Mouse (Mus musculus) erythroblast, embryonic 14.5 days (primary cell): Measurements from ENCODE around the gene Cnot11. TPM values are rescaled to one million over a fixed set of nuclear protein-coding genes. Genes with fewer than 3 reads are reported as not detected.

Source experiments
- H3K27me3 ChIP-seq: 2 replicates; pipeline ENCODE4 v1.6.1; 2012; ENCODE audit warnings: inconsistent platforms; ENCODE audit not compliant: control insufficient read depth
- H3K36me3 ChIP-seq: 2 replicates; pipeline ENCODE4 v1.6.1; 2012; ENCODE audit warnings: mild to moderate bottlenecking, inconsistent platforms; ENCODE audit not compliant: control insufficient read depth
- H3K4me1 ChIP-seq: 2 replicates; pipeline ENCODE4 v1.6.1; 2012; ENCODE audit warnings: inconsistent platforms; ENCODE audit not compliant: control insufficient read depth
- H3K4me3 ChIP-seq: replicated peaks from 2 replicates; pipeline ENCODE3; 2012; ENCODE audit warnings: moderate library complexity, mild to moderate bottlenecking, inconsistent platforms
- H3K9me3 ChIP-seq: 2 replicates; pipeline ENCODE4 v1.6.1; 2012; ENCODE audit warnings: low read length, inconsistent platforms, mixed read lengths; ENCODE audit not compliant: control insufficient read depth
- GATA1 ChIP-seq: IDR thresholded peaks from 2 replicates; pipeline ENCODE4 v1.6.1; 2012; ENCODE audit warnings: low read length, inconsistent platforms, mixed read lengths
- TAL1 ChIP-seq: IDR thresholded peaks from 3 replicates; pipeline ENCODE4 v1.6.1; 2012; ENCODE audit warnings: low read length, inconsistent platforms, mixed read lengths
- polyA plus RNA-seq: library from polyadenylated mRNA; stranded (reverse); fragments of >175 nt; gene quantifications from 2 replicates; pipeline ENCODE4 v1.2.3, GENCODE M21; 2012

Cnot11 gene
- polyA plus RNA-seq, 1 experiment = 3.7 TPM

GRCm38 (mm10) chr1:39528319-39528718 is 6.5 kb upstream of the Cnot11 start:
- no peak overlapping the region for H3K4me3 ChIP-seq
- H3K27me3 ChIP-seq = no peaks in the 10 kb centered on the region; the same call in 1 of the 2 replicates
- H3K9me3 ChIP-seq = no peaks in the 10 kb centered on the region
- TF ChIP-seq GATA1 (no peak), TAL1 (no peak)
- no peaks in the 10 kb centered on the region for H3K36me3 ChIP-seq
- H3K4me1 ChIP-seq = peaks cover 12% of the 10 kb centered on the region

- TF ChIP-seq GATA1 = no peak
- TF ChIP-seq TAL1 = no peak
- no peaks in the 10 kb centered on the region for H3K9me3 ChIP-seq
- peaks cover 19% of the 10 kb centered on the region for H3K4me1 ChIP-seq
- no peaks in the 10 kb centered on the region for H3K36me3 ChIP-seq
- H3K27me3 ChIP-seq = no peaks in the 10 kb centered on the region; the same call in 1 of the 2 replicates
- no peak overlapping the region for H3K4me3 ChIP-seq
Observed at GRCm38 (mm10) chr1:39530258-39530943, 4.4 kb upstream of the Cnot11 start.

GRCm38 (mm10) chr1:39531036-39531435 is 3.8 kb upstream of the Cnot11 start:
- H3K4me1 ChIP-seq = peaks cover 22% of the 10 kb centered on the region
- H3K9me3 ChIP-seq = no peaks in the 10 kb centered on the region
- no peak overlapping the region for H3K4me3 ChIP-seq
- H3K27me3 ChIP-seq = no peaks in the 10 kb centered on the region; the same call in 1 of the 2 replicates
- no peak for TF ChIP-seq GATA1
- H3K36me3 ChIP-seq = no peaks in the 10 kb centered on the region

GRCm38 (mm10) chr1:39533917-39534316 is 875 bp upstream of the Cnot11 start:
- H3K27me3 ChIP-seq = no peaks in the 10 kb centered on the region; the same call in 1 of the 2 replicates
- peaks cover 17% of the 10 kb centered on the region for H3K36me3 ChIP-seq
- TF ChIP-seq GATA1 = no peak
- no peak for TF ChIP-seq TAL1
- no peak overlapping the region for H3K4me3 ChIP-seq
- peaks cover 33% of the 10 kb centered on the region for H3K4me1 ChIP-seq
- no peaks in the 10 kb centered on the region for H3K9me3 ChIP-seq

GRCm38 (mm10) chr1:39535515-39536311 is 921 bp downstream of the Cnot11 start:
- peaks cover 34% of the 10 kb centered on the region for H3K36me3 ChIP-seq
- peaks cover 27% of the 10 kb centered on the region for H3K4me1 ChIP-seq
- H3K27me3 ChIP-seq = no peaks in the 10 kb centered on the region; the same call in 1 of the 2 replicates
- H3K4me3 ChIP-seq = peak overlapping the region; percentile 79
- TF ChIP-seq TAL1 (no peak), GATA1 (no peak)
- H3K9me3 ChIP-seq = peaks cover 8% of the 10 kb centered on the region

GRCm38 (mm10) chr1:39536701-39537100 is 1.9 kb downstream of the Cnot11 start:
- peak overlapping the region; percentile 79 for H3K4me3 ChIP-seq
- peaks cover 42% of the 10 kb centered on the region for H3K36me3 ChIP-seq
- no peaks in the 10 kb centered on the region; the same call in 1 of the 2 replicates for H3K27me3 ChIP-seq
- H3K9me3 ChIP-seq = peaks cover 9% of the 10 kb centered on the region
- H3K4me1 ChIP-seq = peaks cover 27% of the 10 kb centered on the region
- TF ChIP-seq TAL1 (no peak), GATA1 (no peak)

- Histone ChIP-seq H3K36me3 (peaks cover 53% of the 10 kb centered on the region), H3K9me3 (peaks cover 9% of the 10 kb centered on the region), H3K27me3 (no peaks in the 10 kb centered on the region; the same call in 1 of the 2 replicates), H3K4me3 (no peak overlapping the region), H3K4me1 (peaks cover 27% of the 10 kb centered on the region)
- TF ChIP-seq TAL1 (no peak), GATA1 (no peak)
Observed at GRCm38 (mm10) chr1:39537631-39538380, 3.0 kb downstream of the Cnot11 start.

- Histone ChIP-seq H3K27me3 (no peaks in the 10 kb centered on the region), H3K36me3 (peaks cover 80% of the 10 kb centered on the region), H3K4me1 (peaks cover 19% of the 10 kb centered on the region), H3K9me3 (peaks cover 9% of the 10 kb centered on the region), H3K4me3 (no peak overlapping the region)
- no peak for TF ChIP-seq TAL1
- no peak for TF ChIP-seq GATA1
Observed at GRCm38 (mm10) chr1:39540592-39540991, 5.8 kb downstream of the Cnot11 start.

GRCm38 (mm10) chr1:39545589-39545988 is 10.8 kb downstream of the Cnot11 start:
- no peak overlapping the region for H3K4me3 ChIP-seq
- TF ChIP-seq GATA1 (no peak), TAL1 (no peak)
- peaks cover 88% of the 10 kb centered on the region for H3K36me3 ChIP-seq
- peaks cover 3% of the 10 kb centered on the region for H3K9me3 ChIP-seq
- H3K4me1 ChIP-seq = no peaks in the 10 kb centered on the region
- no peaks in the 10 kb centered on the region for H3K27me3 ChIP-seq
